Mouse (Mus musculus): ENCODE measurements around the gene U2af1. TPM values are rescaled to one million over a fixed set of nuclear protein-coding genes. Genes with fewer than 3 reads are reported as not detected.
"Not testable (repeated sequence)": the region's sequence is repeated elsewhere in the genome, so short reads cannot be mapped to it uniquely, and the experiment has no call there.

Gene U2af1
- polyA plus RNA-seq (2012; fragmentation: generic; extraction: Trizol): 283 TPM
- long read RNA-seq, experiment 1, transcript U2af1-202 (8 exons, 923 nt): minor isoform, 18 of 256 reads
- long read RNA-seq, experiment 1, transcript U2af1-208 (9 exons, 975 nt): minor isoform, 7 of 256 reads
- long read RNA-seq, experiment 1, transcript U2af1-201 (8 exons, 1,046 nt): major isoform, 199 of 256 reads
- long read RNA-seq, experiment 1, partial matches to known transcripts: 19 of 256 reads
- long read RNA-seq, experiment 1, other reads (novel, unspliced or antisense): 9 of 256 reads
- long read RNA-seq, experiment 2, transcript U2af1-202 (8 exons, 923 nt): minor isoform, 8 of 94 reads
- long read RNA-seq, experiment 2, transcript U2af1-201 (8 exons, 1,046 nt): major isoform, 74 of 94 reads
- long read RNA-seq, experiment 2, partial matches to known transcripts: 0 of 94 reads
- long read RNA-seq, experiment 2, other reads (novel, unspliced or antisense): 8 of 94 reads

DNA sequence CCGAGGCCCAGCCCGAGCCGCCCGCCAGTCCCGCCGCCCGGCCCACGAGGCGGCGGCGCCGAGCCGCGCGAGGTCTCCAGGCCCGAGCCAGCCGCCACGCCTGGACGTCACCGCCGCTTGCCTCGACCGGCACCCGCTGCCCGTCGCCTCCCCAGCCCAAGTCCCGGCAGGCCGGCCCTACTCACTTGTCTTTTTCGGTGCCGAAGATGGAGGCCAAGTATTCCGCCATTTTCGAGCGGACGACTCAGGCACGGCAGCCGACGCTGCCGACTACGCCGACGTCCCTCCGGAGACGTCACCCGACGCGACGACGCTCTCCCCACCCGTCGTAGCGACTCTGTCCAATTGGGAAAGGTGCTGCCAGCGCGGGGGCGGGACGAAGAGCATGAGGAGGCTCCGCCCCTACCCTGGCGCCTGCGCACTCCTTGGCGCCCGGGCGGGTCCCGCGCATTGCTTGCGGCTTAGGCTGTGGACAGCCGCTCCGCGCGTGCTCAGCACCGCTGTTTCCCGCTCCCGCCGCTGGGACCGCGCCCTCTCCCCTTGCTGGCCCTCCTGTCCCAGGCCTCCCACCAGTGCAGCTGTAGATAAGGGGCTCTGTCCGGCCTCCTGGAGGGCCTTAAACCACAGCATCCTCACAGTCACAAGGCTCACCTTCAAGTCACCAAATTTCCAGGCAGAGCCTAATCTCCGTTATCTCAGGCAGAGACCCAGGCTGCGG, at the start of gene U2af1:
Gene U2af1, minus strand, starts transcription at position 425 of the 718 bp plus-strand sequence.
- H3K79me3 ChIP-seq (ENCODE audit: low read depth): peaks cover 46% of the 10 kb centered on the region
- no peaks in the 10 kb centered on the region for H3K27me3 ChIP-seq (ENCODE audit: control insufficient read depth, insufficient read depth, insufficient read length)
- H3K4me3 ChIP-seq (ENCODE audit: insufficient read depth, poor library complexity, severe bottlenecking): peak within 1 kb of the TSS; percentile 95
- TF ChIP-seq MAX (IDR thresholded peaks at IDR 0.05): peak; percentile 39
- no peak for TF ChIP-seq USF1 (IDR thresholded peaks at IDR 0.05; ENCODE audit: low read depth)
- H3K36me3 ChIP-seq (ENCODE audit: control insufficient read depth, insufficient read depth): peaks cover 36% of the 10 kb centered on the region
- peaks cover 50% of the 10 kb centered on the region for H3K79me2 ChIP-seq (ENCODE audit: control insufficient read depth, insufficient read depth)
- H3ac ChIP-seq (ENCODE audit: control insufficient read depth, insufficient read length, low read depth): peak within 1 kb of the TSS; percentile 100

DNA sequence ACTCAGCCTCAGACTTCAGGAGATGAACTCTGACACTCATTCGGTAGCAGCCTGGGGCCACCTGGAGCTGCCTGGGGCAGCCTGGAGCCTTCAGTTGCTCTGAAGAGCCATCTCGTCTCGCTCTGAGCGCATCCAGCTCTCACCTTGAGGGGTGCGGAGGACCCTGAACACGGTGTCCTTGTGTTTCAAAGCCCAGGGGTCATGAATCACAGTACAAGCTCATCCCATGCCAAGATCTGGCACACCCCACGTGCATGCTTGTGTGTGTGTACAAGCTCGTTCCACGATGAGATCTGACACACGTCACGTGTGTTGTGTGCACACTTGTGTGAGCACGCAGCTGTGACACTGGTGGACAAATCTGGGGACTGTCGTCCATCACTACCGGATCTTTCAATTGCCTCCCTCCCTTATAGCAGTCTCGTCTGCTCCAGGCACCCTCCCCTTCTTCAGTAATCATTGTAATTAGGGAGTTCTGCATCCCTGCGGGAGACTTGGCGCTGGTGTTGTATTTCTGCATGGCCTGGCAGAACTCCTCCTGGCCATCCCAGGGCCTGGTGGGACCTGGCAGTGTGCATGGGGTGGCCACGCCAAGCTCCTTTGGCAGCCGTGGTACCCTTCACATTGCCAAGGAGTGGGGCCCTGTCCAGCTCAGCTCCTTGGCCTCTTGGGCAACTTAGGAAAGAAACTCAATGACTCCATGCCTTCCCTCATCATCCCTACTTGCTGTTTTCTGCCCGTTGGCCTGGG, 46.8 kb upstream of the U2af1 start:
- no peaks in the 10 kb centered on the region for H3K36me3 ChIP-seq (ENCODE audit: control insufficient read depth, insufficient read depth)
- no peak for TF ChIP-seq FOSL1 (IDR thresholded peaks at IDR 0.05; ENCODE audit: insufficient read depth, low read length, poor library complexity, severe bottlenecking)
- no peak for TF ChIP-seq MYOD1 (IDR thresholded peaks at IDR 0.05; ENCODE audit: control insufficient read depth, insufficient read length, low read depth)
- no peak for TF ChIP-seq MAX (IDR thresholded peaks at IDR 0.05)
- TF ChIP-seq MYOG (IDR thresholded peaks at IDR 0.05; ENCODE audit: control insufficient read depth, extremely low read depth, insufficient read length): no peak
- no peak for TF ChIP-seq CTCF (IDR thresholded peaks at IDR 0.05; ENCODE audit: control insufficient read depth, insufficient read depth, insufficient read length)
- TF ChIP-seq CEBPB (IDR thresholded peaks at IDR 0.05; ENCODE audit: low read depth): no peak
- TF ChIP-seq USF1 (IDR thresholded peaks at IDR 0.05; ENCODE audit: low read depth): no peak
- H3K79me3 ChIP-seq (ENCODE audit: low read depth): no peaks in the 10 kb centered on the region
- H3ac ChIP-seq (ENCODE audit: control insufficient read depth, insufficient read length, low read depth): no peak overlapping the region
- no peaks in the 10 kb centered on the region for H3K79me2 ChIP-seq (ENCODE audit: control insufficient read depth, insufficient read depth)
- H3K4me3 ChIP-seq (ENCODE audit: insufficient read depth, poor library complexity, severe bottlenecking): no peak overlapping the region
- H3K27me3 ChIP-seq (ENCODE audit: control insufficient read depth, insufficient read depth, insufficient read length): peaks cover 17% of the 10 kb centered on the region

DNA sequence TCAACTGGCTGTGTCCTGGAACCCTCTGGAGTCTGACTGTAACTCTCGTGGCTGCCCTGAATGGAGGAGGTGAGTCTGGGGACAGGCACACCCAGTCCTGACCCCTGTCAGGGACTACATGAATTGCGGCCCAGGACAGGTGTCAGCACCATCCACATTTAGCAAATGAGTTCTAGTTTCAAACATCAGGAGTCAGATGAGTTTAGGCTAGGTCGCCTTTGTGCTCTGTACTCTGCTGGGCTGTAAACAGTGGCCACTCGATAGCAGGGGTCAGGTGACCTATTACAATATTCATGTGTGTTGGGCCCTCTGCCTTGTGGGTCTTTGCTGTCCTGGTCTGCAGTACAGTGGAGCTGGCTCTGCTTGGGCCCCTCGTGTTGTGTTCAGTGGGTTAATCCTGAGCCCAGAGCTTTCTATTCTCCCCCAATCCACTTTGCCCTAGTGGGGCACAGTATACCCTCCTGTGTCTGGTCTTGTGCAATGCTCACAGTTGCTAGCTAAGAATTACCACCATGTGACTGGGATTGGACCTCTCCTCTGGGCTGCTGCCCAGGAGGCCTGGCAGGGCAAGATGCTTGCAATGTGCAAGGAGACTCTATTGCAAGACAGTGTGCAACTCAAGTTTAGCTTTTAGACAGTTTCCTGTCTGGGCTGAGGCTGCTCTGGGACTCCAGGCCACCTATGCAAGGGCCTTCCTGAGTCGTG, 44.7 kb upstream of the U2af1 start:
- no peak overlapping the region for H3K4me3 ChIP-seq (ENCODE audit: insufficient read depth, poor library complexity, severe bottlenecking)
- no peaks in the 10 kb centered on the region for H3K79me2 ChIP-seq (ENCODE audit: control insufficient read depth, insufficient read depth)
- no peaks in the 10 kb centered on the region for H3K36me3 ChIP-seq (ENCODE audit: control insufficient read depth, insufficient read depth)
- peaks cover 17% of the 10 kb centered on the region for H3K27me3 ChIP-seq (ENCODE audit: control insufficient read depth, insufficient read depth, insufficient read length)
- no peaks in the 10 kb centered on the region for H3K79me3 ChIP-seq (ENCODE audit: low read depth)
- TF ChIP-seq CTCF (IDR thresholded peaks at IDR 0.05; ENCODE audit: control insufficient read depth, insufficient read depth, insufficient read length): no peak
- TF ChIP-seq USF1 (IDR thresholded peaks at IDR 0.05; ENCODE audit: low read depth): no peak
- no peak overlapping the region for H3ac ChIP-seq (ENCODE audit: control insufficient read depth, insufficient read length, low read depth)

DNA sequence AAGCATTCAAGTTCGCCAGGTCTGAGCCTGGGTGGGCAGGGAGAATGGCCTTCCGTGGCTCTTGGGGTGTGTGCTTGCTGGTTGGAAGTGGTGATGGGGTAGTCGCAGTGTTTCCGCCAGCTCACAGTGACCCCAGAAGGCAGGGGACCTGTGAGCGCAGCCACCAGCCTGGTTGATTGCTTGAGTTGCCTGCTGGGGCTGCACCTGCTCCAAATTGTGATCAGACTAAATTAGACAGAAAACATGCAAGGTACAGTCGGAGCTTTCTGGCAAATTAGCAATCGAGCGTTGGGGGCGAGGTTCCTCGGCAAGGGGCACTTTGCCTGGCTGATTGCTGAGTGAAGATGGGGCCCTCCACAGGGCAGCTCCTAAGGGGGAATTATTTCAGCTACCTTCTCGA, 39.7 kb upstream of the U2af1 start:
- Histone ChIP-seq H3K79me2 (ENCODE audit: control insufficient read depth, insufficient read depth) (no peaks in the 10 kb centered on the region), H3ac (ENCODE audit: control insufficient read depth, insufficient read length, low read depth) (no peak overlapping the region), H3K79me3 (ENCODE audit: low read depth) (no peaks in the 10 kb centered on the region), H3K36me3 (ENCODE audit: control insufficient read depth, insufficient read depth) (no peaks in the 10 kb centered on the region), H3K4me3 (ENCODE audit: insufficient read depth, poor library complexity, severe bottlenecking) (no peak overlapping the region), H3K27me3 (ENCODE audit: control insufficient read depth, insufficient read depth, insufficient read length) (no peaks in the 10 kb centered on the region)
- TF ChIP-seq CTCF (IDR thresholded peaks at IDR 0.05; ENCODE audit: control insufficient read depth, insufficient read depth, insufficient read length) (no peak), USF1 (IDR thresholded peaks at IDR 0.05; ENCODE audit: low read depth) (no peak), CEBPB (IDR thresholded peaks at IDR 0.05; ENCODE audit: low read depth) (no peak), FOSL1 (IDR thresholded peaks at IDR 0.05; ENCODE audit: insufficient read depth, low read length, poor library complexity, severe bottlenecking) (no peak), MYOG (IDR thresholded peaks at IDR 0.05; ENCODE audit: control insufficient read depth, extremely low read depth, insufficient read length) (no peak), MAX (IDR thresholded peaks at IDR 0.05) (no peak), MYOD1 (IDR thresholded peaks at IDR 0.05; ENCODE audit: control insufficient read depth, insufficient read length, low read depth) (no peak)

DNA sequence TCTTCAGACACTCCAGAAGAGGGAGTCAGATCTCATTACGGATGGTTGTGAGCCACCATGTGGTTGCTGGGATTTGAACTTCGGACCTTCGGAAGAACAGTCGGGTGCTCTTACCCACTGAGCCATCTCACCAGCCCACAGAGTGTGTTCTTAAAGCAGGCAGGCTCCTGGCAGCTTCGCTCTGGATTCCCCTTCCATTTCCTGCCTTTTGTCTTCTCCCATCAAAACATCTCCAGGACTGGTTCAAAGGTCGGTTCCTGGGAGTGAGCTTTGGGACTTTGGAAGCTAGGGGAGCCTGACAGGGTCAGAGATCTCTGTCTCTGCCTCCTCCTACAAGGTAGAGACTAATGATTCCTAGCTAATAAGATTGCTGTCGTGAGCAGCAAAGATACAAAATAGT, 36.7 kb upstream of the U2af1 start:
- H3K27me3 ChIP-seq (ENCODE audit: control insufficient read depth, insufficient read depth, insufficient read length); H3K4me3 ChIP-seq (ENCODE audit: insufficient read depth, poor library complexity, severe bottlenecking); H3ac ChIP-seq (ENCODE audit: control insufficient read depth, insufficient read length, low read depth); H3K79me2 ChIP-seq (ENCODE audit: control insufficient read depth, insufficient read depth); H3K36me3 ChIP-seq (ENCODE audit: control insufficient read depth, insufficient read depth); H3K79me3 ChIP-seq (ENCODE audit: low read depth): not testable (repeated sequence)
